Mouse (Mus musculus) ovary, postnatal 10 days (tissue): ENCODE measurements around the gene Pdcd1.
"Not testable (repeated sequence)": the region's sequence is repeated elsewhere in the genome, so short reads cannot be mapped to it uniquely, and the experiment has no call there.

ENCODE experiments used
- DNase-seq: peaks from one replicate; pipeline ENCODE4 v3.0.0; 2022; ENCODE audit warnings: low spot score

The Pdcd1 gene

DNA sequence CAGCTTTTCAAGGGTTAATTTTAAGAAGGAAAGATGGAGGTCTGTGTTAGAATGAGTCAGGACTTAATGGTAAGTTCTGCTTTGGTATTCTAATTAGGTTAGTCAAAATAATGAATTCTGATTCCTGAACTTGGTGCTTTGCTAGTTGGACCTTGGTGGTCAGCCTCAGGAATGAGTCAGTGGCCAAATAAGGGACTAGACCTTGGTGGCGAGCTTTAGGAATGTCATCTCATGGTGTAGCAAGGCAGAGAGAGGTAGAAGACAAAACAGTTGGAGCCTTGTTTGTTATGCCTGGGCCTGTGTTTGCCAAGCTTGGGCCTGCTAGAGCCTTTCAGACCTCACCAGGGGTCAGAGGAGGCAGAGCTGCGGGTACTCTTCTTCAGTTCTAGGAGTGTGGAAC, 23.6 kb downstream of the Pdcd1 start:
- no peak for DNase-seq

GRCm38 (mm10) chr1:94027506-94028108, 24.7 kb downstream of the Pdcd1 start:
- no peak for DNase-seq

DNA sequence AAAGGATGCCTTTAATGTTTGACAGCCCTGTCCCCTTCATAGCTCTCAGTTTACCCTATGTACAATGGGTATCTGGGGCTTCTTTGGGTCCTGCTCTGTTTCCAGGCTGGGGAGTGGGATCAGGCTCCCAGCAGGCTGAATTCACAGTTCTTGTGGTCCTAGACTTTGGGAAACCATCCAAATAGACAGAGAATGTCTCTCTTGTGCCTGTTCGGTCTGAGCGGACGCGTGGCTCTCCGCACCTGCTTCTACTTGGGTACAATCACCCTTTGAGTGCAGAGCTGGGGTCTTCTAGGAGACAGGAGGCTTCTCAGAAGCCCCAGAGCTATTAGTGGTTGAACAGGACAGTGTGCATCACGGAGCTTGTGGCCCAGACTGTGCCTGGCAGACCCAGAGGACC, 32.2 kb downstream of the Pdcd1 start, which contains the start of gene Neu4:
Gene Neu4 (plus strand): TSS at position 301 of the 400 bp plus-strand sequence.
- no peak for DNase-seq

DNA sequence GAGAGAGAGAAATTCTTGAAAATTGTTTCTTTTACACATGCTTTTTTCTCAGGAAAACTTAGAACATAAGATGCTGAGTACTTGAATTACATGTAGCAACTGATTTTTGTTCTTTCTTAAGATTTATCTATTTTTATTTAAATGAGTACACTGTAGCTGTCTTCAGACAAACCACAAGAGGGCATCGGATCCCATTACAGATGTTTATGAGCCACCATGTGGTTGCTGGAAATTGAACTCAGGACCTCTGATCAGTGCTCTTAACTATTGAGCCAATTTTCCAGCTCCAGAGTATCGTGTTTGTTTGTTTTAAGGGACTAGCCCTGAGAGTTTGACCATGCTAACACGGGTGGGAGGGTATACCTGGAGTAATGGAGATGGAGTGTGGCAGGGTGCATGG, 40.7 kb downstream of the Pdcd1 start:
- DNase-seq: no peak

DNA sequence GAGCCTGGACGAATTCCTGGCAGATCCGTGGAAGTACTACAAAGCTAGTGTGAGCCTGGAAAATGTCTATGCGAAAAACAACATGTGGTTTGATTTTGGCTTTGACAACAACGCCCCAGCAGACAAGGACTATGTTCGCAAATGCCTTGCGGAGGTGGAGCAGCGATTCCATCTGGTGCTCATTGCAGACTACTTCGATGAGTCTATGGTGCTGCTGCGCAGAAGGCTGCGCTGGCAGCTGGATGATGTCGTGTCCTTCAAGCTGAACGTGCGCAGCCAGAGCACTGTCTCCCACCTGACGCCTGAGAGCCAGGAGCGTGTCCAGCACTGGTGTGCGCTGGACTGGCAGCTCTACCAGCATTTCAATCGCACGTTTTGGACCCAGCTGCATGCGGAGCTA, 43.5 kb downstream of the Pdcd1 start:
- not testable (repeated sequence) for DNase-seq

DNA sequence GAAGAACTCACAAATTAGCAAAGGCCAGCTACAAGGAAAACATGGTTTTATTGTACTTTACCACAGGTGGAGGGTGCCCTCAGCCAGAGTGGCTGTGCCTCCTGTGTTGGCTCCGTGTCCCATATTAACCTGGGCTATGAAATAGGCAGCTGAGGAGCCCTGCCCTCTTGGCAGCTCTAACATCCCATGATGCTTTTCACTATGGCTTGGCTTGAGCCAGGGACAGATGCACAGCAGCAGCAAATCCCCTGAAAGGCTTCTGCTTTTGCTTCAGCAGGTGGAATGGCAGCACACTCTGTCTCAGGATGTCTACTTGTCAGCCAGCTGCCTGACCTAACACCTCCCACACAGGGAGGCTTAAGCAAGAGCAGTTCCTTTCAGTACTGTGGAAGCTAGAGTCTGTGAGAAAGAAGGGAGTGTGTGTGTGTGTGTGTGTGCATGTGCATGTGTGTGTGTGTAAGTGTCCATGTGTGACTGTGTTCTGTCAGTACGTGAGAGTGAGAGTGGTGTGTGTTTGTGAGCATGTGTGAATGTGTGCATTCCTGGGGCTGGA, 46.3 kb downstream of the Pdcd1 start:
- DNase-seq: not testable (repeated sequence)

GRCm38 (mm10) chr1:94001023-94001422, 51.3 kb downstream of the Pdcd1 start:
- no peak for DNase-seq

DNA sequence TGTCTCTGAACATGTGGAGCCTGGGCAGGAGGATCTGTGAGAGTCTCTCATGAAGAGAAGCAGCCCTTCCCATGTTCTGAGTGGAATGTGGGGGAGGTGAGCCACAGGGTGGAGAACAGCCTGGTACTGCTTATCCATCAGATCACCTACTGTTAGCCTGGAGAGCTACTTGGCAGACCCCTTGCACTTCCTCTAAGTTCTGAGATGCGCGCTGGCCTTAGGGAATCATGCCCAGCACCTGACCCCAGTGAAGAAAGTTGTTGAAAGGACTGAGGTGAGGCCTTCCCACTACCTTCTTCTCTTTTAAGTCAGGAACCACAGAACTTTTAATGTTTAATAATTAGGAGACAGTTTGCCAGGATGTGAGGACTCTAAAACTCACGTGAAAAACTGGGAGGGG, 60.9 kb downstream of the Pdcd1 start:
- not testable (repeated sequence) for DNase-seq

- DNase-seq: not testable (repeated sequence)
Measured at GRCm38 (mm10) chr1:93991068-93991467, 61.3 kb downstream of the Pdcd1 start.

GRCm38 (mm10) chr1:93990209-93990608, 62.1 kb downstream of the Pdcd1 start, which contains the start of gene Gal3st2c:
Gal3st2c (plus strand) TSS chr1:93990509.
- DNase-seq: not testable (repeated sequence)

GRCm38 (mm10) chr1:93988786-93989185, 63.6 kb downstream of the Pdcd1 start:
- DNase-seq: no peak
